Mouse (Mus musculus): ENCODE results near the gene Ccdc73.

The Ccdc73 gene

DNA sequence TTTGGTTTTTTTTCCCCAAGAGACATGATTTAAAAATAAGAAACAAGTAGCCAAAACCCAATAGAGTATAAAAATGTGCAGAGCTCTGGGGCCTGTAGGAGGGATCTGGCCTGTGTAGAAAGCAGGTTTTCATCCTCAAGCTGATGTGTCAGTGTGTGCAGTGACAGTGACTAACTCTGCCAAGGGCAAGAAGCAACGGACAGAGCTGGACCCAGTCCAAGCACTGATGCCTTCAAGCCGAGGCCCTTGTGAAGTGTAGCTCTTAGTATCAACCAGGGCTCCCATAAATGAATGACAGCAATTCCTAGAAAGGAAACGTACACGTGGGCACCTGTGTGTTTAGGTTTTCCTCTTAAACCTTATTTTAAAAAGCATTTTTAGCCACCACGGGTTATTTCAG, 161.2 kb downstream of the Ccdc73 start:
- no peak for DNase-seq (ENCODE audit: low spot score)

DNA sequence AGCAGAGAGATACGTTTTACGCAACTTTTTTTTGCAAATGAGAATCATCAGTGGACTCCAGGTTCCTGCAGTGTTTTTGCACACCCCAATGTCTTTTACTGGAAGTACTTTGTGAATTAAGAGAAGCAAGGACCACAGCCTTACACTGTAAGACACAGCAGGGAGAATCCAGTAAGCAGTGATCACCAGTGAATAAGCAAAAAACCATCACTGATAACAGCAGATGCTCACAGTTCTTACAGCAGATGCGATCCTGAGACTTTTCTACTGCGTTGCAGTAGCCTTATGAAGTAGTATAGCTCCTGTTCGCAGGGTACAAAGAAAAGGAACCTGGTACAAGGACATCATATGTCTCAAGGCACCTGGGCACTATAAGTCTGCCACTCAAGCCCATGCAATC, 162.9 kb downstream of the Ccdc73 start:
- no peak for DNase-seq (ENCODE audit: low spot score)

DNA sequence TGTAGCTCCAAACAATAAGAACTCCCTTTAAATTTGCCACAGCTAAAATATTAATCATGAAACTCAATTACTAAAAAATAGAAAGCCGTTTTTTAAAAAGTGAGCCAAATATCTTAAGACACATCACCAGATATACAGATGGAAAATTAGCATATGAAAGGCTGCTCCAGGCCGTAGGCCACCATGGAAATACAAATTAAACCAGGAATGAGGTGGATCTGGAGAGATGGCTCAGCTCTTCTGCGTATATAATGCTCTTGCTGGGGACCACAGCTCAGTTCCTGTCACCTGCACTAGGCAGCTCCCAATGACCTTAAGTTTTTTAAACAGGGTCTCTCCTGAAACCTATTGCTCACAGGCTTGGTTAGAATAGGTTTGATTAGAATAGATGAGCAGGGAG, 166.5 kb downstream of the Ccdc73 start:
- no peak for DNase-seq (ENCODE audit: low spot score)

DNA sequence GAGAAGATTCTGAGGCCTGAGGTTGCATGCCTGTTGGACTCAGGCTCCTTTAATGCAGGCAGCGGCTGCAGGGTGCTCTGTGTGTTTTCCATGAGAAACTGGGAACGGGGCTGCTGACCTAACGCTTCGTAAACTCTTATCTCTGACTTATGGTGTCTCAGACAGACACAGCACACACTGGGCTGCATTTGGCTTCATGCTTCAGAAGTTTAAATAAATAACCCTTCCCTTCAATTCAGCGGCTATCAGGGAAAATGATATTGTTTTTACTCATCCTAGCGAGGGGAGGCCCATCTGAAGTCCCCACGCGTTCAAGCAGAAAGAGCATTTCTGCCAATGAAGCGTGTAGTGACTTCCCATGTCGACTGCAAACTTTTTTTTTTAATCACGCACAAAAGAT, 168.4 kb downstream of the Ccdc73 start:
- no peak for DNase-seq (ENCODE audit: low spot score)

DNA sequence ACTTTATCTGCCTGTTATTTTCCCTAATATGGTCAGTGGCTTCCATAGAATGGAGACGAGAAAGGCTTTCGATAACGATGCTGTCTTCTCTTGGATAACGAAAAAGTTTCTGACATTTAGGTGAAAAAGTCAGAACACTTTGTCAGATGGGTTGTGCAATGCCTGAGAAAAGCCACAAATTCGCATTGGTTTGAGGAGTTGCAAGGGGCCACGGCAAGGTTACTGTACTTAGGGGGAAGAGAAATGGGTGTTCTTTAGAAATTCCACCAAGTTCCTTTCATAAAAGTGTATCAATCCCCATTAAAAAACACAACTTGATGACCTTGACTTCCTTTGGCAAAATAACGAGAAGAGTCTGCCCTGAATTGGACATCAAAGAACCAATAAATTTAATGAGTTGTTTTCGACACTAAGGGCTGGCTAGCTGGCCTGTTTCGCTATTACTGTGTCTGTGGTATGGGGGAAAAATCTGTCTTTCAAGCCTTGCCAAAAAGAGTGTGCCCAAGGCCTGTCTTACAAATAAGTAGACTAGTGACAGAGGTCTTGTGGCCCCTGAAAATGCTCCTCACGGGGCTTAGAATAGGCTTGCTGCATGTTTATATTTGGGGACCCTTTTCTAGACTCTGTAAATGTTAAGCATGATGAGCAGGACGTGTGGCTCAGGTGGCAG, 168.9 kb downstream of the Ccdc73 start:
- no peak for DNase-seq (ENCODE audit: low spot score)

DNA sequence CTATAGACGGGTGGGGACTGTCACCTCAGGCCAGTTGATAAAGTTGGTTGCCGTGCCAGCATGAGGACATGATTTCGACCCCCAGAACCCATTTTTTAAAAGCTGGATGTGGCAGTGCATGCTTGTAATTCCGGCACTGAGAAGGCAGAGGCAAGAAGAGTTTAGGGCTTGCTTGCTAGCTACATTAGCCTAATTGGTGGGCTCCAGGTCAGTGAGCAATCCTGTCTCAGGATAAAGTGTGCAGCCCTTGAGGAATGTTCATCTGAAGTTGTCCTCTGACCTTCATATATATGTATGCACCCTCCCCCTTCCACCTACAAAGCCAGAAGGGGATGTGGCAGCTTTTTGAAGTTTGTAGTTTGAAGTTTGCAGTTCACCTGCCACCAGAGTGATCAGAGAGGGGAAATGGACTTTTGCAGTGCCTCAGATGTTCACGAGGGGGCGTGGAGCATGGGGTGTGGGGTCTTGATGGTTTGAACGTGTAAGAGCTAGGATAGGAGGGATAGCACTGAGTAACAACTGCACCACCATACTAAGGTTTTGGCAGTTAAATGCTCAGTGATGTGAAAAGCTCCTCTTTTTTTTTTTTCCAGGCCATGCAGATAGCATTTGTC, 170.5 kb downstream of the Ccdc73 start:
- no peak for DNase-seq (ENCODE audit: low spot score)

DNA sequence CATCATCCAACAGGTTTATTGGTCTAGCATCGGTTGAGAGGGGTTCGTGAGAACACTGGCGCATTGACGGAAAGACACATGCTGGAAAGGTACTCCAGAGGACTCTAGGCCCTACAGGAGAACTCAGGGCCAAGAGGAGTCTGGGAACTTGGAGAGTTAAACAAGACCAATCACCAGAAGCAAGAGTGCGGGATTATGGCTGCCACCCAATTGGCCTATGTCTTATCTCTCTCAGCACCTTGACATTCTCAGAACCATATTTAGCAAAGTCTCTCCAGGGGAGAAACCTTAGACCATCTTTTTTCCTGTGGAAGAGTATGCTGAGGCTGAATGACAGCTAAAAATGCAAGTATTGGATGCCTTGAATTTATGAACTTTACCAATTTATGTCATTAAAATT, 171.3 kb downstream of the Ccdc73 start:
- DNase-seq (ENCODE audit: low spot score): no peak

DNA sequence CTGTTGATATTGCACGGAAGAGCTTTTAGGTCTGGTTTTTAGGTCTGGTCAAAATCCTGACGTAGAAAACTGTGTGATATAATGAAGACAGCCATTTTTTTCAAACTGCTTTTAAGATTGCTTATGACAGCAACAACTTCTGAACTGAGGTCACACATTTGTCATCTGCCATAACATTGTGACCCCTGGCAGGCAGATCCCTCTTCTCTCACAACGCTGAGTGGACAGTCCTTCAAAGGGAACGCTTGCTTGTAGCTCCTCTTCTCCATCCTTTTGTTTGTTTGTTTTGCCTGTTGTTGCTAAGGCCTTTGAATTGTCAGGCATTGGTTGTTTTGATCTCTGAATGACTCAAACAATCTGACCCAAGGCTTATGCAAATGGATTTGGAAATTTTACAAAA, 173.3 kb downstream of the Ccdc73 start:
- DNase-seq (ENCODE audit: low spot score): no peak

DNA sequence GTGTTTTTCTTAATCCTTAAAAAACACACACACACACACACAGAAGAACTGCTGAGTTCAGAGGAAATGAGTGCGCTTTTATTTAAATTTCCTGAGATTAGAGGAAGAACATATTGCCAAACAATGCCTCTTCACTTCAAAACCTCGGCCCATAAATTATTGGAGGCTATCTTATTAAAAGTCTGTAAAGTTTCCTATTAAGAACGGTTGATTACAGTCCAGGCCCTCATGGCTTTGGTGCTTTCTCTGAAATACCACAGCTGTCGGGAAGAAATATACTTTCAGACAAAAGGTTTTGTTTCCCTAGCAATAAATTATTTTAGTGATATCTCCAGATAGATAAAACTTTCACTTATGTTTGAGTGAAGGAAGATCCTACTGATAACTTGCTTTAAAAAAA, 175.5 kb downstream of the Ccdc73 start:
- DNase-seq (ENCODE audit: low spot score): no peak

DNA sequence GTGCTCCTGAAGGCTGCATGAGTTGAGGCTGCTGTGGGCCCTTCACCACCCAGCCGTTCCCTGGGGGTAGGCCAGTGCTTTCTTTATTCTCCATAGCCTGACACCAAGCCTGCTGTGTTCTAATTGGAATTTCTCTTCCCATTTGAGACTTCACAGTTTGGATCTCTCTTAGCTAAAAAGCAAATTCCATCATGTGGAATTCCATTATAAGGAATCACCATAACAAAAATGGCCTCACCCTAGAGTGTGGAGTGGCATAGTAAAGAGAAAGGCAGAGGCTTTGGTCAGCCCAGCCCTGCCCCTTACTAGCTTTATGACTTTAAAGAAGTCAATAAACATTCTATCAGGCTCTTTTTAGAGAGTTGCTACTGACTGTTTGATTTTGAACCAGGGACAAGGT, 180.7 kb downstream of the Ccdc73 start:
- DNase-seq (ENCODE audit: low spot score): no peak

DNA sequence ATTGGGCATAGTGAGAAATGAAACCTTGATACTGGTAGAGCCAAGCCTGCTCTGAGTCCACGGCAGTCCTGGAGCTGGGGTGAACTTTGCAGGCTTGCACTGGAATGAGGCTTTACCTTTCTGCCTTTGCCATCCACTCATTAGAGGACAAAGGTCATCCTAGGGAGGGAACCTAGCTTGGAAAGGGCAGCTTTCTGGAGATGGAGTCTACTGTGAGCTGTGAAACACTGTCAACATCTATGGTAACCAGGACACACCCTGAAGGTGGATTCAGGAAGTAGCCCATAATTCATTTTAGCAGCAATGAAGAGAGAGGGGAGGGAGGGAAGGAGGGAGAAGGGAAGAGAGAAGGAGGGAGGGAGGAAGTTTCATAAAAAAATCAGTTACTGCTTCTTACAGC, 187.9 kb downstream of the Ccdc73 start:
- no peak for DNase-seq (ENCODE audit: low spot score)

DNA sequence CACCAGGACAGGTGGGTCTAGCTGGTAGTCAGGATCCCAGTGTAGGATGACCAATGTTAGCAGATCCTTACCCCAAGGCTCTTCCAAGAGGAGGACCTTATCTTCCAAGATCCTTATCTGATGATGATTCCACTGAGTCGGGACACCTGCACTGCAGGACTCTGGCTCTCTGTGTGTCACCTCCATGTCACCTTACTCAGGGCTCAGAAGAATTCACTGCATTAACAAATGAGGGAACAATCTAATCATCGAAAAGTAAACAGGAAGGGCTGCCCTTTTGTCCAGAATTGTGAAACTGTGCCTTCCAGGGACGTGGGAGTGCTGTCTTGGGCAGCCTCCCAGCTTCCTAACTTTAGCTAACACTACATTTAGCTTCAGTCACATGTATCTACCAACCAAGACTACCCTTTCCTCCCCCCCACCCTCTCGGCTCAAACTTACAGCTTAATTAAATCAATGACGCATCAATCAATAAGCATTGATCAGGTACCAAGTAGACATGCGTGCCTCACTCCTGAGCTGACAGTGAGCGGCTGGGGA, 191.0 kb downstream of the Ccdc73 start:
- no peak for DNase-seq (ENCODE audit: low spot score)

DNA sequence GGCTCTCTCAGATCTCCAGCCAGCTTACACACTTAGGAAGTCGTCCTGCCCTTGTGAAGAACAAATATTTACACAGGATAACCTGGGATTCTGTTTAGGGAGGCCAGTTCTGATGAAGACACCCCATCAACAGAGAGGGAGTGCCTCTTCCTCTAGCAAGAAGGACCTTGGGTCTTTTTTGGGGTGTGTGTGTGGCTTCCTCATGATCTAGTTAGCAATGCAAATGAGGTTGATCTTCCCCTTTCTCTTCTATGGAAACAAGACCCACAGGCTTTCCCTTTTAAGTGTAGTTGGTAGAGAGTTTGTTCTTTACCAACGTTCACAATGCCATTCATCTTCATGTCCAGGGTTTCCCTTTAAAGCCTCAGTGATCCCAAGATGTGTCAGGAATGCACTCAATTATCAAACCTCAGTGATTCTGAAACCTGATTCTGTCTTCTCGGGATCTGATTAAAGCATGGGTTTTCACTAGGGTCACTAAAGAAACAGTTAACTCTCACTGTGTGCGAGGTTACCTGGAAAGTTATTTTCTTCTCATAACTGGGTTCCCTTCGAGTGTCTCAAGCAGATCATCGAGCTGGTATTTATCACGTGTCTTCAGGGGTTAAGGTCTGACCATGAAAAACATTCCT, 195.3 kb downstream of the Ccdc73 start:
- DNase-seq (ENCODE audit: low spot score): no peak
